Mouse (Mus musculus) brain, embryonic 14.5 days (tissue): ENCODE measurements at regions not wholly inside any gene's neighbourhood (a gene's known extent, or its start where the extent isn't known, plus 50 kb on each side); places are given as distances from the start of the nearest gene placed in this dataset.

Source experiments
- DNase-seq: peaks from one replicate; pipeline ENCODE4 v3.0.0-alpha.2; 2011; ENCODE audit warnings: low read depth
- CTCF ChIP-seq: fragments of 200-500 bp; IDR thresholded peaks from 2 replicates; pipeline ENCODE4 v1.5.1; 2012; ENCODE audit warnings: inconsistent platforms, mild to moderate bottlenecking, moderate library complexity, borderline replicate concordance; ENCODE audit not compliant: insufficient read depth, insufficient read length; ENCODE audit errors: extremely low read depth
- POLR2A ChIP-seq: fragments of 200-500 bp; IDR thresholded peaks from 2 replicates; pipeline ENCODE4 v1.6.1; 2012; ENCODE audit warnings: mild to moderate bottlenecking, inconsistent platforms, borderline replicate concordance; ENCODE audit not compliant: poor library complexity, insufficient read depth, insufficient read length, severe bottlenecking; ENCODE audit errors: extremely low read depth

DNA sequence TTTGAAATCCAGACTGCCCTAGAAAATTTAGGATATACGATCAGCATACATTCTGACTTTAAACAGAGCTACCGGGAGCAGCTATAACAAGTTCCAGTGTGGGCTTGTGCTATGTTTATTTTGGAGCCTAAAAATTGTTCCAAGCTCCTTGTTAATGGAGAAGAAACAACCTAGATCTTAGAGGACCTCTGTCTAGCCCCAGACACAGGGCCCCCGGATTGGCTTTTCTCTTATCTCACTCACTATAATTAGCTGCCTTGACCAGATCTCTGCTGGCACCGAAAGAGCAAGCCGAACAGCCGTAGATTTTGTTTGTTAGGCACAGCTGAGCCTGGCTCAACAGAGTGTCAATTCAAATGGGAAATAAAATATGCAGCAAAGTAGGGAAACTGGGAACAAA lies 50.1 kb upstream of the Herpud2 start:
- TF ChIP-seq POLR2A, result no peak
- TF ChIP-seq CTCF, result no peak
- peak; percentile 40 for DNase-seq
